Mouse (Mus musculus) kidney, postnatal 25 days (tissue): ENCODE results near the gene Zfp37.
A peak's percentile ranks its signal among the peaks of the same experiment; 100 is the strongest.
"Not testable (repeated sequence)": the region's sequence is repeated elsewhere in the genome, so short reads cannot be mapped to it uniquely, and the experiment has no call there.

Source experiments
- DNase-seq, 2 experiments: peaks; one replicate each; pipeline ENCODE4 v3.0.0; 2021; ENCODE audit warnings: mixed read lengths in 2 of 2

Zfp37 gene

GRCm38 (mm10) chr4:62208696-62209380 is 22.0 kb downstream of the Zfp37 start:
- peak in 1 of 2 experiments; percentile 37 for DNase-seq

- peak; percentile 88 to 92 for DNase-seq
Observed at GRCm38 (mm10) chr4:62207851-62208695, 22.8 kb downstream of the Zfp37 start.

- no peak for DNase-seq
Observed at GRCm38 (mm10) chr4:62199923-62200529, 30.8 kb downstream of the Zfp37 start.

GRCm38 (mm10) chr4:62188778-62189177 is 42.1 kb downstream of the Zfp37 start:
- no peak for DNase-seq

- peak in 1 of 2 experiments; percentile 4 for DNase-seq
Observed at GRCm38 (mm10) chr4:62177282-62177681, 53.6 kb downstream of the Zfp37 start.

GRCm38 (mm10) chr4:62174471-62174870 is 56.4 kb downstream of the Zfp37 start:
- no peak for DNase-seq

DNA sequence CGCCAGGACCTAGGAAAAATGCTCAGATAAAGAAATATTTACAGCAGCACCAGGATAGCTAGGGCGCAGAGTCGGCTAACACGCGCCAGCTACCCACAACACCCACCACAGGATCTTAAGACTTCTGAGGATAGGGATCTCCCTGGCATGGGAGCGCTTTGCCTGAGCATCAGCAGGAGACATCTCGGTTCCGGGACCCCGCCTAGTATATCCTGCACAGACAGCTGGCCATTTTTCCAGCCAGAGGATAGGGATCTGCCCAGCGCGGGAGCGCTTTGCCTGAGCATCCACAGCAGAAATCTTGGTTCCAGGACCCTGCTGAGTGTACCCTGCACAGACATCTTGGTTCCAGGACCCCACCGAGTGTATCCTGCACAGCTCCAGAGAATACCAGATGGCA is 63.2 kb downstream of the Zfp37 start:
- not testable (repeated sequence) for DNase-seq

DNA sequence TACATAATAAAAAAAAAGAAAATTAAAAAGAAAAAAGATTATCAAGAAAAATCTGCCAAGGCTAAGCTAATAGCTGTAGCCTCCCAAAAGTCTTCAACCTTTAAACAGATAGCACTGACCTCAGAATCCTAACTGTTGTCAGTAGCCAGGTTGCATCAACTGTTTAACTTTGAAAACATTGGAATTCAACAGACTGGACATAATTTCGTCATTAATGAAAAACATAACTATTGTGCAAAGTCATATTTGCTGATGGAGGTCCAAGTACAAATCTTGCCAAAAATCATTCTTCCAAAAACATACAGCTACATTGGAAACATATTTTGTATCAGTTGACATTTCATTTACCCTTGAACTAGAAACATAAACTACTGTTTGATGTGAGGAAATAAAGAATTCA is 72.4 kb downstream of the Zfp37 start:
- DNase-seq, result no peak

- no peak for DNase-seq
Observed at GRCm38 (mm10) chr4:62150811-62151210, 80.0 kb downstream of the Zfp37 start, which contains the start of gene Mup21. Gene Mup21 (minus strand): TSS chr4:62150863.
